Mouse (Mus musculus) cerebellum, adult 8-10 months (tissue): ENCODE measurements around the gene Rpl41.
"Not testable (repeated sequence)": the region's sequence is repeated elsewhere in the genome, so short reads cannot be mapped to it uniquely, and the experiment has no call there.

Experiments
- DNase-seq: peaks from one replicate; pipeline ENCODE4 v3.0.0; 2022

Rpl41 gene

DNA sequence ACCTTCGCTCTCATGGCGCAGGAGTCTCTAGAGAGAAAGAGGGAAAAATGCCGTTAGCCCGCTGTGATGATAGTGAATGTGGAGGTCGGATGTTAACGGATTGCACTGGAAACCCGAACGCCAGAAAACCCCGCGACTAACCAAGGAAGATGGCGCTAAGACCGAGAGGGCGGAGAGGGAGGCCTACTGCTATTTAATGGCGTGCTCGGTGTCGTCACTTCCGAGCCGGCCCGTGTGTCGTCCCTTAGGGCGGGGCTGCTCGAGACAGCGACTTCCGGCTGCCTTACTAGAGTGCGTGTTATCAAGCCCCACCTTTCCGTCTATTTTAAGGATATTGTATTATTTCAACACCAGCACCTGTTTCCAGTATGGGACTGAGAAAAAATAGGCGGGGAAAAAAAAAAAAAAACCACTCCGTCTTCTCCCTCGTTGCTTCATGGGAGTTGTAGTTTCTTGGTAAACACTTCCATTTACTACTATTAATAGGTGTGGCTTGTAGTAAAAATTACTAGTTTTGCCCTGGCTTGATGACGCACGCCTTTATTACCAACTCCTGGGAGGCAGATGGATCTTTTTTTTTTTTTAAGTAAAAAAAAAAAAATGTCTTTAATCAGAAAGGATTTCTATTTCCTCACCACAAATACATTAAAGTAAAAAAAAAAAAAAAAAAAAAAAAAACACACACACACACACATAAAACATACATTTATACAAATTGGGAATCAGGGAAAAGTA, at the start of gene Rpl41:
Gene Rpl41, minus strand, starts transcription at position 359 of the 735 bp plus-strand sequence.
- DNase-seq: peak; percentile 88

DNA sequence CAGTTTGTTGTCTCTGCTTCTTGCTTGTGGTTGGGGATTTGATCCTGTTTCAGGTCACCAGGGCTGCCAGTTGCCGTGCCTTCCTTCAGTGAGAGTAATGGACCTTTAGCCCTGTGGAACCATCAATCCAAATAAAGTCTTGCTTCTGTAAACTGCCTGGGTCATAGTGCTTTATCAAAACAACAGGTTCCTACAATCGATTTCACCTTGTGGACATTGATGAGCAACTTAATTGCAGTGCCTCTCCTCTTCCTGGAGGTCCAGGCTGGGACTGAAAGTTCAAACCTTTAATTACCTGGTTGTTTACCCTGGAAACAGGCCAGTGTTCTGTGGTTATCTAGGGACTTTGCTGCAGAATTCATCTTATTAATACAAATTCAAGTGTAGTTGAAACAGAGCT, 49.4 kb upstream of the Rpl41 start:
- no peak for DNase-seq

DNA sequence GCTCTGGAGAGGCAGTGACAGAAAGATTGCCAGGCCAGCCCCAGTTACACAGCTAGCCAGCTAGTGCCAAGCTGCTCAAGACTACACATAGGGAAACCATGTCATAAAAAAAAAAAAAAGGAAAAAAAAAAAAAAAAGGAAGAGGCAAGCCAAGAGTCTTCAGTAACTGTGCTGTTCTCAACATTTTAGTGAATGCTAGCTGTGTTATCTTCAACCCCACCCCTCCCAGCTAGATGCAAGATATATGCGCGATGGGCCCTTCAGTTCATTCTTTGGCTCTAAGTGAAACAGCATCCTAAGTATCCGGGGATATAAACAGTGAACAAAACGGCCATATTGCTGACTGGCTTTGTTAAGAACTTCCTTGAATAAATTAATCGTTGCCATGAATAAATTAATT, 43.7 kb upstream of the Rpl41 start:
- DNase-seq: no peak

DNA sequence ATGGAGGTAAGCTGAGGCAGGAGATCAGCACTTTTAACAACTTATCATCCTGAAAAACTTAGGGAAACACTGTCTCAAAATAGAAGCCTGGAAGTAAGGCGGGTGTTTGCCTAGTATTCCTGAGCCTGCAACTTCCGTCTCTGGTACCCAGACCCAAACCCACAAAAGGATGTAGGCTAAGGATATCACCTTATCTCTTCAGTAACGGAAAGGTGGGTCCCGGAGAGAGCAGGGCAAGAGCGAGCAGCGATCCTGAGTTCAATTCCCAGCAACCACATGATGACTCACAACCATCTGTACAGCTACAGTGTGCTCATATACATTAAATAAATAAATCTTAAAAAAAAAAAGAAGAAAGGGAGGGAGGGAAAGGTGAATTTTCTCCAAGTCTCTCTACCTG, 42.3 kb upstream of the Rpl41 start:
- DNase-seq: no peak

DNA sequence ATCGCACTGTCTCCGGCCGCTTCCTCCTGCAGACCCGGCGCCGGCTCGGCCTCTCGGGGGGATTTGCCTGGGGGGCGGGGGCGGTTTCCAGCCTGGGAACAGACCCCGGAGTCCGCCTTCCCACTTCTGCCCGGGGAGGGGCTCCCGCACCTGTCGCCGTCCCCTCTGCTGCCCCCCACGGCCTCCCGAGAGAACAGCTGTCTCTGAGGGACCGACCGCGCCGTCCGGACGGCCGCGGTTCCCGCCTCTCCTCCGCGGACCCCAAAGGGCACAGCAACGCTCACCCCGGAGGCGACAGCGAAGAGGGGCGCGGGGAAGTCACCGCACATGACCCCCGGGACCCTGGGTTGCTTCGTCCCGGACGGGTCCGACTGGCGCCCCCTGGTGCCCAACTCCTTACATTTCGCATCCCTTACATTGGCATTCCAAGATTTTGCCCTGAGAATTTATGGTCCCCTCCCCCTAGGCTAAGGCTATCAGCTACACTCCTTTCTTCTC, 41.1 kb upstream of the Rpl41 start:
- peak; percentile 64 for DNase-seq

DNA sequence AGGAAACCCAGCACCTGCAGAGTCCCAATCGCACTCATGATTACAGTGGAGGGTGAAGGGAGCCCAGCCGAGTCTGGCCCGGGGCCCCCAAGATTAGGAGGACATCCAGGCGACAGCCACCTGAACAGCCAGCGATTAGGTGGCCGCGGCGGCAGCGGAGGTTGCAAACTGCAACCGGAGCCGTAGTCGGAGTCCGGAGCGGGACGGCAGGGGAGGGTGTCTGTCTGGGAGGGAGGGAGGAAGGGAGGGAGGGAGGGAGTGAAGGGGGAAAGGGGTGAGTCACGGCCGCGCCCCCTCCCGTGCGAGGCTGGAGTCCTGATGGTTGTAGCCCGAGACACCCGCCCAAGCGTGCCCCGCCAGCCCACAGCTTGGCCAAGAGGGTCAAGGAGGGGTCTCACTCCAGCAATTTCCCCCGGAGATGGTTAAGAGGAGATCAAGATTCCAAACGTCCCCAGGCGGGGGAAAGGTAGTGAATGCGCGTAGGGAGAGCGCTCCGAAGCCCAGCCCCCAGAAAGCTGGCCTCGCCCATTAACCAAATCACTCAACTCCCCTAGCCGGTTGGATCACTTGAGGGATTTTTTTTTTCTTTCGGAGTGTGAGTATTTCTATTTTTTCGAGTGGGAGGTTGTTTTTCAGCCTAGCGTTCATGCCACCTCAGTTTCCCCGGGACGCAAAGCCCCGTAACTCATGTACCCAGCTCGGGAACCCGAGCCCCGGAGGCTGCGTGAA, 40.5 kb upstream of the Rpl41 start, which contains the start of gene Erbb3:
Gene Erbb3, minus strand, starts transcription at position 189 of the 729 bp plus-strand sequence.
- DNase-seq: peak; percentile 36

DNA sequence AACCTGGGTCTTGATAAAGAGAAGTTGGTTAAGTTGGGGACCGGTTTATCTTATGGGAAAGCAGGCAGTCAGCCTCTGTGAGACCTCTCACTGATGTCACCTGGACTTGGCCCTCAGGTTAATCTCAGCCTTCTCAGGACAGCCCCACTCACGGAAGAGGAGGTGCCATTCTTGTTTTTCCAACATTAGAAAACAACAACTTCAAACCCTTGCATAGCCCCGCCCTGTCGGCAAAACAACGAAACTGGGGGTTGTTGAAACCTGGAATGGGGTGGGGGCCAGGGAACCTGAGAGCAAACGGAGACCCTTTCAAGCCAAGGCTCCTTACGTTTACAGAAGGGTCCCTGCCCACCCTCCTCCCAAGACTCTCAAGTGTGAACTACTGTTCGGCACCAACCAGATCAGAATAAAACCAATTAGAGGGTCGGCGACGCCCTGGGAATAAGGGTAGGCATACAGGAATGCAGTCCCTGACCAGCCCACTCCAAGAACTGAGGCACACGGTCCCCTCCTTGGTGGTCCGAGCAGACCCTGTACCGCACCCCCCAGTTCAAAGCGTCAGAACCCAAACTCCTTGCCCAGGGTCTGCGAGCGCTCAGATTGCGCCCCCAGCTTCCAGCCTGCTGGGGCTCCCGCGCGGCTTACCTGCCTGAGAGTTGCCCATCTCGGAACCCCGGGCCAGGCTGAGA, 39.8 kb upstream of the Rpl41 start:
- DNase-seq: no peak

DNA sequence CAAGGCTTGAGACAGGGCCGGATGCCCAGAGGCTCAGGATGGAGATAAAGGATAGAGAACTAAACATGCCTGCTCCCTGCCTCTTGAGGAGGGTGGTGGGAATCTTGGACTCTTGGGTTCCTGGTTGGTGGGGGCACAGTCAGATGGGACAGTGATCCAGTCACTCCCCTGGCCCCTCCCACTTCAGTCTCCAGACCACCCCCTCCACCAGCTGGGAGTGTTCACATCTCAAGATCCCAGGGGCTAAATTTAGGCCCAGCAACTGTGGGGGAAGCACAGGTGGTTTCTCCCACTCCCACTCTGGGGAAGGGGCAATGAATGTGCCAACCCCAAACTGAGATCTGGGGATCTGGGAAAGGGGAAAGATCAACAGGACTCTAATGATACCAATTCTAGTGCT, 39.0 kb upstream of the Rpl41 start:
- no peak for DNase-seq

DNA sequence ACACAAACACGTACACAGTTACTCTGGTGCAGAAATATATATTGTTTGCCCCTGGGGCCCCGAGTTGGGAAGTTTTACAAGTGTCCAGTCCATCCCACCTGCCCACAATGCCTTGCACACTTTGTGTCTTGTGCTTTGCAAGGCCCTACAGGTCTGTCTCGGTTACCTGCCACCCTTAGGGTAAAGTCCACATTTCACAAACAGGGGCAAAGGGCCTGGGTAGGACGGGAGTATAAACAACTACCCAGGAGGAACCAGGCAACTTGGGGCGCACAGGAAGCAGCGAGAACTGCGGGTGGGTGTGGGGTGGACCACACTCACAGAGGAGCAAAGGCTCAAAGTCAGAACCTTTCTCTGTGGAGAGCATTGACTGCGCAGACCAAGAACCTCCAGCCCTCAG, 38.6 kb upstream of the Rpl41 start:
- DNase-seq: no peak

DNA sequence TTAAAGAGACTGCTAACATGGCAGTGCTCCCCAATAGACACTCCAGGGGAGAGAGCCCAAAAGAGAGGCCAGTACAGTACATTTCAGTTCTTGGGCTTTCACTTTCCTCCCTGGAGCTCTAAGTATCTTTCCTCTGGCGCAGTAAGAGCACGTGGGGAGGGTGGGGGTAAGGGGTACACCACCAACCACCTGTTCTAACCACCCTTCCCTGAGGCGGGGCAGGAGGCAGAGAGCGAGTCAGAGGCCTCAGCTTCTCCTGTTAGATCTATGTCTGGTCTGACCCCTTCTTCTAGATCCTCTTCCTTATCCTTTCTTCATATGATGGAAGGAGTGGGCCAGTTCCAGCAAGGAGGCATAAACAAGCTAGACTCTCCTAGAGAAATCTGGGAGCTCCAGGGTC, 38.0 kb upstream of the Rpl41 start:
- DNase-seq: no peak

DNA sequence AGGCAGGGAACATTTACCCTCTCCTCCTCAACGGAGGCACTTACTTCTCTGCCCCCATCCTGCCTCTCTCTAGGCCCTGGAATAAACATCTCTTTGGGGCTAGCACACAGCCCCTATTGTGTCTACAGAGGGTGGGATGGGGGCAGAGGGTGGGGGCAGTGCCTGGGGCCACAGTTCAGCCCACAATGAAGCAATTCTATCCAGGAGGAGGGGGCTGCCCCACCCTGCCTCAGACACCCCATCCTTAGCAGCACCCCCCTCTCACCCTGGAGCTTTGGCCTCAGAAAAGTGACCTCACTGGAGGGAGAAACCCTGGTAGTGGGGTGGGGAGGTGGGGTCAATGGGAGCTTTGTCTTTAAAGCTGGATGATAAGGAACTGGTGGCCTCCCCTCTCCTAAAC, 37.4 kb upstream of the Rpl41 start:
- no peak for DNase-seq

DNA sequence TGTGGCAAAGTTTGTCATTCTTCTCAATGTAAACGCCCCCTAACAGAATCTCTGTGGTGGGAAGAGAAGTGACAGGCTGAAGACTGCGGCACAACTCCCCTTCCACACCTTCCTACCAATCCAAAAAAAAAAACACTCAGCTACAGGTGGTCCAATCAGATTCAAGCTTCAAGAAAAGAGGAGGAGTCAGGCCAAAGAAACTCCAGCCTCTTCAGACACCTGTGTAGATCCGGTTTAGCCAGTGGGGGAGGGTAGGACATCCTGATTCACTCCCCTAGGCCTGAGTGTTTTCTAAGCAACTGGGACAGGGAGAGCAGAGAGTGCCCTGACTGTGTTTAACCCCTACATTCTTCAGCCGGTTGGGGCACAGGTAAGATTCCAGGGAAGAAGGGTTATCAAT, 35.3 kb upstream of the Rpl41 start:
- DNase-seq: no peak

DNA sequence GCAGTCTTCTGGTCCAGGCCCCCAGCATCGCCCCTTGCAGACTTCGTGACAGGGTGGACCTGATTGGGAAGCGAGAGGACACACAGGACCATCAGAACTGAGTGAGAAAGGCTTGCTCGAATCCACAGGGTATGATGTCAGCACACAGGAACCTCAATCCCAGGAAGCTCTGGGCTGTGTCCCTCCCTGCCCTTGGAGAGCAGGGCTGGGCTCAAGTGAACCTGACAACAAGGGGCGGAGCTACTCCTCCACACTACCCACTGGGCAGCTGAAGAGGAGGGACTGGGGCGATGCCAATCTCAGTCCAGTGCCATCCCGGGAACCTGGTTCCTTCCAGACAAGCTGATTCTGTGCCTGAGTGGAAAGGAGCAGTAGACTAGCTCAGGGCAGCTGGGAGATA, 34.5 kb upstream of the Rpl41 start:
- DNase-seq: peak; percentile 45

DNA sequence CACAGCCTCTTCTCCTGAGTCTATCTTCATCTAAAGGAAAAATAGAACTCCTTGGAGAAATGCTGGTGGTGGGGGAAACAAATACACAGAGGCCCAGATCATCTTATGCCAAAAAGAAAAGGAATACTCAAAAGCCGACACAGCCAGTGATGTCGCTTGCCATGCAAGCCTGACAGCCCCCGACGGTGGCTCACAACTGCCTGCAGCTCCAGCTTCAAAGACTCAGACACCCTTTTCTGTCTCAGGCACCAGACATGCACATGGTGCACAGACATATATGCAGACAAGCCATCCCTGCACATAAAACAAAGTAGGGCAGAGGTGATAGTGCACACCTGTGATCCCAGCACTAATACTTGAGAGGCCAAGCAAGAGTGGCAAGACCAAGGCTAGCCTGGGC, 30.6 kb upstream of the Rpl41 start:
- DNase-seq: no peak

DNA sequence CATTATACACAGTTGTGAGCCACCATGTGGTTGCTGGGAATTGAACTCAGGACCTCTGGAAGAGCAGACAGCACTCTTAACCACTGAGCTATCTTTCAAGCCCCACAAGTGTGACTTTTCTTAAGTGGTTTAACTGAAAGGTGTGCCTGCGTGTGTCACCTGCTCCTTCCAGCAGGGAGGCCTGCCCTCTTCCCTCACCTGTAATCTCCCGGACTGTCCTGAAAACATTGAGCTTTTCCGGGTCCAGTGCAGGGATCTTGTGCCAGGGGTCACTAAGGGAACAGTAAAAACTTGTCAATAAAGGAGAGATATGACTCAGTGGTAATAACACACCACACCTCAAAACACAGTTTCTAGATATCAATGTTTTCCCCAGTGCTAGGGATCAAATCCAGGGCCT, 30.2 kb upstream of the Rpl41 start:
- DNase-seq: no peak

DNA sequence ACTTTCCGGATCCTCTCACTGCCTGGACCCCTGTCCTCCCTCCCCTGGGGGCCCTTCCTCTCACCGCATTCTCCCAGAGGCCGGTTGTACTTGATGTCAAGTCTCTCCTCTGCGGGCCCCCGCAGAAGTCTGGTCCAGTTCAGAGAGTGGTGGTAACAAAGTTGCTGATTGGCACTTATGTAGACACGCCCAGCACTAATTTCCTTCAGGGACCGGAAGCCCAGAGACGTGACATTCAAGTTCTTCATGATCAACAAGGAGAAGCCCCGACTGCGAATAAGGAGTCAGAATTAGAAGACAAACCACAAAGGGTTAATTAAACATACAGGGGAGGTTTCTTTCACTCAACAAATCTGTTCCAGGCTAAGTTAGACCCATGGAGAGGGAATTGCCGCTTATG, 29.2 kb upstream of the Rpl41 start:
- DNase-seq: no peak

DNA sequence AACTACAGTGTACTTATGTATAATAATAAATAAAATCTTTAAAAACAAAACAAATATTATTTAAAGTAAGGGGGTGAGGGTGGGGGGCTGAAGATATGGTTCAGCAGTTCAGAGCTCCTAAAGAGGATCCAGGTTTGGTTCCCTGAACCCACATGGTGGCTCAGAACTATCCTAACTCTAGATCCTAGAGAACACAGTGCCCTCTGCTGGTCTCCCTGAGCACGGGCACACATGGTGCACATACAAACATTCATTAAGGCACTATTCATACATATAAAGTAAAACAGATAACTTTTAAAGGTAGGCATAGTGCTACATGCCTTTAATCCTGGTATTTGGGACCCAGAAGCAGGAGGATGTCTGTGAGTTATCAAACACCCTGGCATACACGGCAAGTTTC, 26.0 kb upstream of the Rpl41 start:
- no peak for DNase-seq

DNA sequence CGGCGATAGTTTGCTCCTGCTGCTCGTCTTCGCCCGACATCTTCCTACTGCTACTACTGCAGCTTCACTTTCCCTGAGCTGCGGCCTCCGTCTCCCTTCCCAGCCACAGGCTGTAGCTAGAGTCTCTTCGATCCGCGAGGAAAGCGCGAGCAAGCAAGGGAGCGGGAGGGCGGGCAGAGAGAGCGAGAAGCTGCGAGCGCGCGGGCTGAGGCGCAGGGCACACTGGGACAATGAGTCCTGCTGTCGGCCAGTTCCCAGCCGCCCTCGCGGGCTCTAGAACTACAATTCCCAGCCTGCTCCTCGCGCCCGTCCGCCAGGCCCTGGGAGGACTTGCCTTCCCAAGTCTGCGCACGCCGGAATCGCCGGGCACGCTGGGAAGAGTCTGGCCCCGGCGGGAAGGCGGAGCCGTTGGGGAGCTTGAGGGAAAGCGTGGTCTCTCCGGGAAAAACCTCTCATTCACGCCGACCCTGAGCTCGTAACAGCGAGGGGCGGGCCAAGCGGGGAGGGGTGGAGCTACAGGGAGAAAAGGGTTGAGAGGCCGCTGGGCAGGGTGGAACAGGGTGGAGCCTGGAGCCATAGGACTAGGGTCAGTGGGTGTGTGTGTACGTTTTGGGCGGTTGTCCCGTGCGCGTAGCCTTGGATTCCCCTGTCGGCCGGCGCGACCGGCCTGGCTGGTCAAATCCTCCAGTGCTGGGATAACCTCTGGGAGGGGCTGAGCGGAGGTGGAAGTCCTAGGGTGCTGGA, 16.9 kb upstream of the Rpl41 start, which contains the start of gene Pa2g4:
Gene Pa2g4, minus strand, starts transcription at position 200 of the 744 bp plus-strand sequence.
- DNase-seq: peak; percentile 97

DNA sequence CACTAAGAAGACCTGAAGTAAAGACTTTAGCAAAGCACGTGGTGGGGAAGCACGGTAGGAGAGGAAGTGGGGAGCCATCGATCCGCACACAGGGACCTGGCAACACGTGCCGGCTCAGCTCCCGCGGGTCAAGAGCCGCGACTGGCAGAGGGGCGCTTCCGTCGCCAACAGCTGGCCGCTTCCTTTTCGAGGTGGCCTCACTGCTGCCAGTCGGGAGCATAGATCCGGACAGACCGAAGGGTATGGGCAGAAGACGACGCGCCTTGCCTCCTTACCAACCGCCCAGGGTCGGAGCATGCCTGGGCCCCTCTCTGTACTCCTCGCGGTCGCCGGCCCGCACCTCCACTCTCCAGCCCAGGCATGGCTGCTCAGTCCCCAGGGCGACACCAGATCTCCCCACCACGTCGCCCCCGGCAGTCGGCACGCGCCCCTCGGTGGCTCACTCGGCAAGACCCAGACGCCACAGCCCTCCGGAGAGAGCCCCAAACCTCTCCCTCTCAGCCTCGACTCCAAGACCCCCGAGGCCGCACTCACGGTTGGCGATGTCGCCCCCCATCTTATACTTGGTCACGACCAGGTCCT, 16.2 kb upstream of the Rpl41 start:
- DNase-seq: peak; percentile 28

DNA sequence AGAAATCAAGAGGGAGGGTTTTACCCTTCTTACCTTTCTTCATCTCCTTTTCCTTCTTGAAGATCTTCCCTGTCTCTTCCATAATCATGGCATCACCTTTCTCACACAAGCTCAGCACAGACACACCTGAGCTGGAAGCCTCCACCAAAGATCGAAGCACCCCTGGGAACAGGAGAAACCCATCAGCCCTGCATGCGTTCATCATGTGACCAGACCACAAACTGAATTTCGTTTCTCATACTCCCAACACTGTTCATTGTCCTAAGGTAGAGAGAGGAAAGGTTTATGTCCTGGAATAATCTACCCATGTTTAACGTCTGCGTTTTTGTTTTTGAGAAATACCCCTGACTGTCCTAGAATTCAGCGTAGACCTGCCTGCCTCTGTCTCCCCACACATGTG, 14.4 kb upstream of the Rpl41 start:
- no peak for DNase-seq

DNA sequence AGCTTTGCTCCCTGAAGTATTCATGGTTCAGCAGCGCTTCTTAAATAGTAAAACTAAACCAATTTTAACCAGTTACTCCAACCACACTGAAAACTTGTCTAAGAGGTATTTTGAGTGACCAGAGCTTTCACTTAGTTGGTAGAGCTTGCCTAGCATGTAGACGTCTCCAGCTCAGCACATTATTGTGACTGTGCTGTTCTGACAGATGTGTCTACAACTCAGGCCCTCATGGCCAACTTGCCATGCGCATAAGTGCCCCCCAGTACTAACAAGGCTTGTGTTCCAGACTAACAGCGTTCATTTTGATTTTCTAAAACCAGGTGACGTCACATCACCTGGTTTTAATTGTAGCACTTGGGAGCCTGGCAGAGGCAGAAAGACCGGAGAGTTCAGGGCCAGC, 7.9 kb upstream of the Rpl41 start:
- DNase-seq: no peak

DNA sequence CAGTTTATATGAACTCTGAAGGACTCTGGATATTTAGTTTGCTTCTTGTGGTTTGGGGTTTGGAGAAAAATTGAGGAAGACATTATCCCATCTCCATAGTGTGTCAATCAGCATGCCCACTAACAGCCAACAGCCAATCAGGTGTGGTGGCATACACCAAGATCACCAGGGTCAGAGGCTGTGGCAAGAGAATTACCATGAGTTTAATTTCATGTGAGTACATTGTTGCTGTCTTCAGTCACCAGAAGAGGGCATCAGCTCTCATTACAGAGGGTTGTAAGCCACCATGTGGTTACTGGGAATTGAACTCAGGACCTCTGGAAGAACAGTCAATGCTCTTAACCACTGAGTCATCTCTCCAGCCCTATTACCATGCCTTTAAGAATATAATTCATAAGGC, 7.2 kb upstream of the Rpl41 start:
- no peak for DNase-seq

DNA sequence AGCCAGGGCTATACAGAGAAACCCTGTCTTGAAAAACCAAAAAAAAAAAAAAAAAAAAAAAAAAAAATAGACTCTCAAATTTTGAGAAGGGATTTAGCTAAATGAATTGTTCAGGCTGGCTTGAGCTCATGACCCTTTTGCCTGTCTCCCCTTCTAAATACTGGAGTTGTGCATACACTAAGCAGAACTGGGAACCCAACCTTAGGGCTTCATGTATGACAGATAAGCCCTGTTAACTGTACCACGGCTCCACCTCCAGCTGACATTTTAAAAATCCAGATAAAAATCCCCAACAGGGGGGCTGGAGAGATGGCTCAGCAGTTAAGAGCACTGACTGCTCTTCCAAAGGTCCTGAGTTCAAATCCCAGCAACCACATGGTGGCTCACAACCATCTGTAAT, 6.5 kb upstream of the Rpl41 start:
- DNase-seq: not testable (repeated sequence)
